Mouse (Mus musculus) NIH3T3 (cell line): ENCODE data around the gene Atg5.

Source experiments
- DNase-seq: peaks from one replicate; pipeline ENCODE4 v3.0.0-alpha.2; 2012; ENCODE audit warnings: low read depth

Atg5 gene

GRCm38 (mm10) chr10:44353467-44353866 lies 85.3 kb downstream of the Atg5 start:
- DNase-seq, result no peak

GRCm38 (mm10) chr10:44354393-44354792 lies 86.2 kb downstream of the Atg5 start:
- no peak for DNase-seq

GRCm38 (mm10) chr10:44355216-44355615 lies 87.1 kb downstream of the Atg5 start:
- no peak for DNase-seq

- DNase-seq, result no peak
These were observed 88.5 kb downstream of the Atg5 start for GRCm38 (mm10) chr10:44356625-44357024.

- no peak for DNase-seq
These were observed 89.2 kb downstream of the Atg5 start for GRCm38 (mm10) chr10:44357316-44357715.

GRCm38 (mm10) chr10:44358816-44359215 lies 90.7 kb downstream of the Atg5 start:
- DNase-seq, result no peak

GRCm38 (mm10) chr10:44360632-44361031 lies 92.5 kb downstream of the Atg5 start:
- no peak for DNase-seq

GRCm38 (mm10) chr10:44362435-44362834 lies 94.3 kb downstream of the Atg5 start:
- no peak for DNase-seq

GRCm38 (mm10) chr10:44362846-44363245 lies 94.7 kb downstream of the Atg5 start:
- DNase-seq, result no peak

GRCm38 (mm10) chr10:44366186-44366585 lies 98.0 kb downstream of the Atg5 start:
- DNase-seq, result no peak

GRCm38 (mm10) chr10:44367043-44367442 lies 98.9 kb downstream of the Atg5 start:
- DNase-seq, result no peak

GRCm38 (mm10) chr10:44368596-44368995 lies 100.4 kb downstream of the Atg5 start:
- no peak for DNase-seq

GRCm38 (mm10) chr10:44370666-44371065 lies 102.5 kb downstream of the Atg5 start:
- no peak for DNase-seq

GRCm38 (mm10) chr10:44372210-44372609 lies 104.1 kb downstream of the Atg5 start:
- no peak for DNase-seq

GRCm38 (mm10) chr10:44374678-44375077 lies 106.5 kb downstream of the Atg5 start:
- no peak for DNase-seq

GRCm38 (mm10) chr10:44375501-44375900 lies 107.3 kb downstream of the Atg5 start:
- no peak for DNase-seq

- DNase-seq, result no peak
These were observed 109.7 kb downstream of the Atg5 start for GRCm38 (mm10) chr10:44377821-44378220.

GRCm38 (mm10) chr10:44378403-44378802 lies 110.2 kb downstream of the Atg5 start:
- no peak for DNase-seq

GRCm38 (mm10) chr10:44380476-44381208 lies 112.5 kb downstream of the Atg5 start:
- no peak for DNase-seq

- DNase-seq, result peak; percentile 54
These were observed 113.2 kb downstream of the Atg5 start for GRCm38 (mm10) chr10:44381397-44381796.

- no peak for DNase-seq
These were observed 113.8 kb downstream of the Atg5 start for GRCm38 (mm10) chr10:44381948-44382347.

- DNase-seq, result no peak
These were observed 115.1 kb downstream of the Atg5 start for GRCm38 (mm10) chr10:44383213-44383612.

GRCm38 (mm10) chr10:44385227-44385626 lies 117.1 kb downstream of the Atg5 start:
- DNase-seq, result no peak

- DNase-seq, result no peak
These were observed 120.6 kb downstream of the Atg5 start for GRCm38 (mm10) chr10:44388706-44389233.
